Comparison of ENCODE assay signal across 32 mouse cellular contexts in genomic region chr15:67412394-67412793, GRCm38 (mm10).
"Had no signal": no experiment of that assay in that cellular context is flagged by ENCODE, and none has a peak within 500 bp of the region (broad histone marks: within the 10 kb centered on the region; RNA-seq: fewer than 3 reads in every experiment).

No protein-coding gene starts in this region.

- ATAC-seq: liver, embryonic 12.5 days; liver, postnatal 0 days; lung, postnatal 0 days; midbrain, embryonic 13.5 days; midbrain, embryonic 15.5 days; midbrain, embryonic 16.5 days had no signal

- H3K27me3 ChIP-seq: limb, embryonic 12.5 days; limb, embryonic 13.5 days; limb, embryonic 15.5 days; liver, embryonic 12.5 days; liver, embryonic 13.5 days; liver, embryonic 15.5 days; lung, embryonic 15.5 days; megakaryocyte, embryonic 14.5 days; midbrain, embryonic 12.5 days; midbrain, embryonic 13.5 days; midbrain, embryonic 15.5 days; neural tube, embryonic 12.5 days had no signal

- H3K4me2 ChIP-seq: limb, embryonic 12.5 days; limb, embryonic 13.5 days; limb, embryonic 15.5 days; liver, embryonic 11.5 days; liver, embryonic 12.5 days; liver, embryonic 13.5 days; liver, embryonic 15.5 days; lung, embryonic 14.5 days; lung, embryonic 15.5 days; midbrain, embryonic 11.5 days; midbrain, embryonic 12.5 days; midbrain, embryonic 13.5 days; midbrain, embryonic 15.5 days; neural tube, embryonic 12.5 days had no signal

- H3K9me3 ChIP-seq: limb, embryonic 10.5 days; limb, embryonic 12.5 days; limb, embryonic 13.5 days; limb, embryonic 15.5 days; liver, embryonic 12.5 days; liver, embryonic 13.5 days; liver, embryonic 15.5 days; lung, embryonic 15.5 days; megakaryocyte, embryonic 14.5 days; midbrain, embryonic 10.5 days; midbrain, embryonic 12.5 days; midbrain, embryonic 13.5 days; midbrain, embryonic 15.5 days; neural tube, embryonic 12.5 days had no signal

- H3K36me3 ChIP-seq: limb, embryonic 10.5 days; limb, embryonic 12.5 days; limb, embryonic 13.5 days; limb, embryonic 15.5 days; liver, embryonic 12.5 days; liver, embryonic 13.5 days; liver, embryonic 15.5 days; lung, embryonic 15.5 days; midbrain, embryonic 10.5 days; midbrain, embryonic 12.5 days; midbrain, embryonic 13.5 days; midbrain, embryonic 15.5 days; neural tube, embryonic 12.5 days had no signal

- DNase-seq: left cerebral cortex, postnatal 4 days; liver; liver, embryonic 13.5 days; liver, postnatal 0 days; lung, adult 18-20 months; lung, adult 2 months; lung, embryonic 14.5 days; lung, postnatal 10 days; lung, postnatal 14 days; lung, postnatal 36 days; lung, postnatal 4 days; midbrain, embryonic 14.5 days had no signal

- H3K4me3 ChIP-seq: limb, embryonic 10.5 days; limb, embryonic 12.5 days; limb, embryonic 13.5 days; limb, embryonic 15.5 days; liver, embryonic 12.5 days; liver, embryonic 13.5 days; liver, embryonic 15.5 days; lung, embryonic 15.5 days; megakaryocyte, embryonic 14.5 days; midbrain, embryonic 10.5 days; midbrain, embryonic 12.5 days; midbrain, embryonic 13.5 days; midbrain, embryonic 15.5 days; myocyte; neural tube, embryonic 12.5 days had no signal

- H3K9ac ChIP-seq: limb, embryonic 12.5 days; limb, embryonic 13.5 days; limb, embryonic 15.5 days; liver, embryonic 12.5 days; liver, embryonic 13.5 days; liver, embryonic 14.5 days; liver, embryonic 15.5 days; liver, postnatal 0 days; lung, embryonic 14.5 days; lung, embryonic 15.5 days; midbrain, embryonic 12.5 days; midbrain, embryonic 13.5 days; midbrain, embryonic 15.5 days; neural tube, embryonic 12.5 days had no signal

- H3K27ac ChIP-seq: limb, embryonic 10.5 days; limb, embryonic 12.5 days; limb, embryonic 13.5 days; limb, embryonic 15.5 days; liver, embryonic 12.5 days; liver, embryonic 13.5 days; liver, embryonic 14.5 days; liver, embryonic 15.5 days; lung, embryonic 15.5 days; macrophage; midbrain, embryonic 10.5 days; midbrain, embryonic 12.5 days; midbrain, embryonic 13.5 days; midbrain, embryonic 15.5 days; neural tube, embryonic 12.5 days had no signal

- H3K4me1 ChIP-seq: limb, embryonic 12.5 days; limb, embryonic 13.5 days; limb, embryonic 15.5 days; lung, embryonic 15.5 days; midbrain, embryonic 10.5 days; midbrain, embryonic 13.5 days; midbrain, embryonic 15.5 days; neural tube, embryonic 12.5 days had no signal
